Mouse (Mus musculus) limb, embryonic 11.5 days (tissue): ENCODE measurements around the gene Sppl2b. TPM values are rescaled to one million over a fixed set of nuclear protein-coding genes. Genes with fewer than 3 reads are reported as not detected.

Experiments used
- ATAC-seq: fragments of 200-750 bp; cut with Nextera tagmentation; 2 replicates; pipeline ENCODE4 v1.8.0; 2017; ENCODE audit warnings: low read depth; ENCODE audit not compliant: insufficient number of reproducible peaks, low FRiP score, low TSS enrichment
- DNase-seq: peaks from one replicate; pipeline ENCODE4 v3.0.0-alpha.2; 2015; ENCODE audit warnings: low spot score
- H3K27ac ChIP-seq: fragments of 300-500 bp; sonication (generic); replicated peaks from 2 replicates; pipeline ENCODE4 v1.5.1; 2014; ENCODE audit warnings: low read depth, mild to moderate bottlenecking, low read length
- H3K27me3 ChIP-seq: fragments of 300-500 bp; sonication (generic); 2 replicates; pipeline ENCODE4 v1.6.1; 2014; ENCODE audit warnings: mild to moderate bottlenecking, low read length, mixed read lengths; ENCODE audit not compliant: control insufficient read depth, insufficient read depth
- H3K36me3 ChIP-seq: fragments of 300-500 bp; sonication (generic); 2 replicates; pipeline ENCODE4 v1.6.1; 2014; ENCODE audit warnings: mild to moderate bottlenecking, low read length, moderate library complexity, mixed read lengths; ENCODE audit not compliant: control insufficient read depth, insufficient read depth
- H3K4me1 ChIP-seq: fragments of 300-500 bp; sonication (generic); 2 replicates; pipeline ENCODE4 v1.6.1; 2014; ENCODE audit warnings: low read length, mixed read lengths; ENCODE audit not compliant: control insufficient read depth, insufficient read depth
- H3K4me2 ChIP-seq: fragments of 300-500 bp; sonication (generic); 2 replicates; pipeline ENCODE4 v1.6.1; 2014; ENCODE audit warnings: low read depth, mild to moderate bottlenecking, moderate library complexity; ENCODE audit not compliant: severe bottlenecking
- H3K4me3 ChIP-seq: fragments of 300-500 bp; sonication (generic); 2 replicates; pipeline ENCODE4 v1.5.1; 2014; ENCODE audit warnings: low read depth, low read length
- H3K9ac ChIP-seq: fragments of 300-500 bp; sonication (generic); 2 replicates; pipeline ENCODE4 v1.6.1; 2014; ENCODE audit warnings: mild to moderate bottlenecking, low read length
- H3K9me3 ChIP-seq: fragments of 300-500 bp; sonication (generic); 2 replicates; pipeline ENCODE4 v1.6.1; 2016; ENCODE audit warnings: low read length; ENCODE audit not compliant: control insufficient read depth
- WGBS: fragments of 180-500 bp; shearing (Covaris S2); extraction: QIAGEN DNeasy Blood & Tissue Kit; methylation state at CpG from one replicate; pipeline ENCODE4 v1.1.7; 2014; 5-methylcytosine and 5-hydroxymethylcytosine counted together
- polyA plus RNA-seq: library from polyadenylated mRNA; unstranded; fragments of >200 nt; fragmentation: Nextera tagmentation; extraction: Ambion mirVana; gene quantifications from 2 replicates; pipeline ENCODE4 v1.2.1, GENCODE M21; 2014

Gene Sppl2b
- polyA plus RNA-seq, 1 experiment from 2014 or later = 26.8 TPM

DNA sequence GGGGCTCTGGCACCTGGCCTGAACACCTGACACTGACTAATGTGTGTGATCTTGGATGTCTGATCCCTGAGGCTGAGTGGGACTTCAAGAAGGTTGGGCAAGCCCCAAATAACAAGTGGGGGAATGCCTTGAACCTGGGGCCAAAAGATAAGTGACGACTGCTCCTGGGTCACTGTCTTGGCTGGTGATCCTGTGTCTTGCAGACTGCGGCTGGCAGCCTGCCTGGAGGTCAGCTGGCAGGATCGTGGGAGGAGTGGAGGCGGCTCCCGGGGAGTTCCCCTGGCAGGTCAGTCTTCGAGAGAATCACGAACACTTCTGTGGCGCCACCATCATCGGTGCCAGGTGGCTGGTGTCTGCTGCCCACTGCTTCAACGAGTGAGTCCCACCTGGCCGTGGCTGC lies 32.1 kb downstream of the Sppl2b start:
- DNase-seq (no peak), ATAC-seq (no peak)
- Histone ChIP-seq H3K4me2 (no peak overlapping the region), H3K4me3 (no peak overlapping the region), H3K27me3 (peaks cover 15% of the 10 kb centered on the region), H3K9me3 (no peaks in the 10 kb centered on the region), H3K36me3 (no peaks in the 10 kb centered on the region), H3K9ac (no peak overlapping the region), H3K4me1 (0 out of 2 replicates have a peak, but pooled peaks cover 2% of the 10 kb centered on the region), H3K27ac (no peak overlapping the region)
- 73% methylated on average over 11 of the region's 11 CpGs for WGBS

DNA sequence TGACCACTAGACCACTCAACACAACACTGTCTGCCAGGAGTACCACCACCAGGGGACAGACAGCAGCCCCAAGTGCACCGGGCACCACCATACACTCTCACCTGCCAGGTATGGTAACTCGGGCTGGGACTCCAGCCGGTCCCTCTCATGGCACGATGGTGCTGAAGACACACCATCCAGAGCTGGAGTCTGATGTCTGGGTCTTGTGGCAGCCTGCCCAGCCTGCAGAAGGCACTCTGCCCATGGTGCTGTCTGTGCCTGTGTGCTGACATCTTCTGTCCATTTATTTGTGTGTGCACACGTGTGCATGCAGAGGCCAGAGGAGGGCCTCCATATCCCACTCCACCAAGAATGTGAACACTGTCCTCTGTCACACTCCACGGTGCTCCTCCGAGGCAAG lies 40.0 kb downstream of the Sppl2b start:
- H3K9ac ChIP-seq = no peak overlapping the region

DNA sequence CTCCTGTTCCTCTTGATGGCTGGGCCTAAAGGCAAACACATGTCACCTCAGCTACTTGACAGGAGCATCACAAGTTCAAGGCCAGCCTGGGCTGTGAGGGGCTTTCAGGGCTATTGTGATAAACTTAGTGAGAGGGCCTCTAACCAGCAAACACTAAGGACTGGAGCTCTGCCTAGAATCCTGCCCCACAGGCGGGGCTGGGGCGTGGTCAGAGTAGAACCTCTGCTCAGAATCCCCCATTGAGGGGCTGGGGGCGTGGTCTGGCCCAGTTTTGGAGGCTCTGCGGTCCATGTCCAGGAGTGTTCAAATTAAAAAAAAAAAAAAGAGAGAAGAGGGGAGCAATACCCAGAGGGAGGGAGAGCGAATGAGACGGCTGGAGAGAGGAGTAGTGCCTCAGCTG lies 40.6 kb downstream of the Sppl2b start:
- Histone ChIP-seq H3K27me3 (no peaks in the 10 kb centered on the region), H3K4me1 (peaks cover 8% of the 10 kb centered on the region; the same call in 1 of the 2 replicates), H3K4me2 (no peak overlapping the region), H3K27ac (no peak overlapping the region), H3K9me3 (no peaks in the 10 kb centered on the region), H3K4me3 (no peak overlapping the region), H3K36me3 (no peaks in the 10 kb centered on the region), H3K9ac (no peak overlapping the region)
- DNase-seq (no peak), ATAC-seq (no peak)
- WGBS = 86% methylated on average over 6 of the region's 6 CpGs

More for the DNA sequence above, 40.0 kb downstream of the Sppl2b start:
- DNase-seq (no peak), ATAC-seq (no peak)
- no peaks in the 10 kb centered on the region for H3K9me3 ChIP-seq
- H3K4me3 ChIP-seq = no peak overlapping the region
- H3K4me1 ChIP-seq = peaks cover 8% of the 10 kb centered on the region; the same call in 1 of the 2 replicates
- 90% methylated on average over 7 of the region's 7 CpGs for WGBS
- H3K4me2 ChIP-seq = no peak overlapping the region
- no peak overlapping the region for H3K27ac ChIP-seq
- no peaks in the 10 kb centered on the region for H3K27me3 ChIP-seq
- no peaks in the 10 kb centered on the region for H3K36me3 ChIP-seq

DNA sequence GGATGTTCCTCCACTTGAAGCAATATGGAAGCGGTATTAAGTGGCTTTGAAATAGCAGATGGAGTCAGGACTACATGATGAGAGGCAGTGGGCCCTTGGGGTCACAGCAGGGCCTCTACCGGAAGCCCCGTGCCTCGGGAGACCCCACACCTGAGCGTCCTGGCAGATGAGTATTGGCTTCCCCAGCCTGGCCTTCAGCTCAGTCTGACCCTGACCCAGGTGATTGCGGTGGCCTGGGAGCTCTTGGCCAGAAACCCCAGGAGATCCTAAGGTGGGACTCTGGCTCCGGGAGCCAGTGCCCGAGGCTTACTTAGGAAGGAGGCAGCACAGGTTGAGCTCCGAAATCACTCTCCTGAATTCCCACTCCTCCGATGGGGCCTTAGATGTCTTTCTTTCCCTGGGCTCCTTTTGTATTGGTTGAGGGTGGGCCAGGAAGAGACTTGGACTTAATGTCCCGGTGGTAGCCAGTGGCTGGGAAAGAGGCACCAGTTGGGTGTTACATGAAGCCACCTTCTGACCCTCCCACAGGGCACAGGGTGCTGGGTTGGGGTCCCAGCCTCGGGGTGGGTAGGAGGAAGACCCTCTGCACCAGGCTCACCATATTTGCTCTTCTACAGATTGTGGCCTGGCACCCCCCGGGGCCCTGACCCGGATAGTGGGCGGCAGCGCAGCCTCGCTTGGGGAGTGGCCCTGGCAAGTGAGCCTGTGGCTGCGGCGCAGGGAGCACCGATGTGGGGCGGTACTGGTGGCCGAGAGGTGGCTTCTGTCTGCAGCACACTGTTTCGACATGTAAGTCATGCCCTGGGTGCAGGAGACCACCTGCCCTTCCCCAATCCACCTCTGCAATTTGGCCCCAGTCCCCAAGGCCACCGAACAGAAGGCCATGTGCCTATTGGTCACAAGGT lies 41.8 kb downstream of the Sppl2b start:
- Histone ChIP-seq H3K27me3 (no peaks in the 10 kb centered on the region), H3K9me3 (no peaks in the 10 kb centered on the region), H3K27ac (no peak overlapping the region), H3K4me3 (no peak overlapping the region), H3K4me2 (no peak overlapping the region), H3K4me1 (peaks cover 8% of the 10 kb centered on the region; the same call in 1 of the 2 replicates), H3K9ac (no peak overlapping the region), H3K36me3 (no peaks in the 10 kb centered on the region)
- WGBS = 67% methylated on average over 24 of the region's 24 CpGs
- DNase-seq (no peak), ATAC-seq (no peak)

DNA sequence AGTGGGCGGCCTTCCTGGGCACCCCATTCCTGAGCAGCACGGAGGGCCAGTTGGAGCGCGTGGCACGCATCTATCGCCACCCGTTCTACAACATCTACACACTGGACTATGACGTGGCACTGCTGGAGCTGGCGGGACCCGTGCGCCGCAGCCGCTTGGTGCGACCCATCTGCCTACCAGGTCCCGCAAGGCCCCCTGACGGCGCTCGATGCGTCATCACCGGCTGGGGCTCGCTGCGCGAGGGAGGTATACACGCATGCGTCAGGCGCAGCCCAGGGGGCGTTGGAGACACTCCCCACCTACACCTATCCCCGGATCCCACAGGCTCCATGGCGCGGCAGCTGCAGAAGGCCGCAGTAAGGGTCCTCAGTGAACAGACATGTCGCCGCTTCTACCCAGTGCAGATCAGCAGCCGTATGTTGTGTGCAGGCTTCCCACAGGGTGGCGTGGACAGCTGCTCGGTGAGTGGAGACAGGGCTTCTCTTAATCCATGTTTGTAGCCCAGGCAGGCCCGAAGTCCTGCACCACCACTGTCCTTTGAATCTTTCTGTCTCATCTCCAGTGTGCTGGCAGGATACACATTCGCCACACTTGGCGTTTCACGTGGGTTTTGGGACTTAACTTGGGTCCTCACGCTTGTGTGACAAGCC lies 42.9 kb downstream of the Sppl2b start:
- peaks cover 2% of the 10 kb centered on the region; the same call in 1 of the 2 replicates for H3K36me3 ChIP-seq
- DNase-seq = peak; percentile 32
- H3K4me3 ChIP-seq = no peak overlapping the region
- no peak overlapping the region for H3K27ac ChIP-seq
- no peak for ATAC-seq
- H3K27me3 ChIP-seq = no peaks in the 10 kb centered on the region
- no peak overlapping the region; the same call in 1 of the 2 replicates for H3K4me2 ChIP-seq
- 32% methylated on average over 41 of the region's 41 CpGs for WGBS
- H3K9ac ChIP-seq = 0 out of 2 replicates have a peak overlapping the region, but pooled peaks have one; percentile 17
- peaks cover 8% of the 10 kb centered on the region; the same call in 1 of the 2 replicates for H3K4me1 ChIP-seq
- no peaks in the 10 kb centered on the region for H3K9me3 ChIP-seq

DNA sequence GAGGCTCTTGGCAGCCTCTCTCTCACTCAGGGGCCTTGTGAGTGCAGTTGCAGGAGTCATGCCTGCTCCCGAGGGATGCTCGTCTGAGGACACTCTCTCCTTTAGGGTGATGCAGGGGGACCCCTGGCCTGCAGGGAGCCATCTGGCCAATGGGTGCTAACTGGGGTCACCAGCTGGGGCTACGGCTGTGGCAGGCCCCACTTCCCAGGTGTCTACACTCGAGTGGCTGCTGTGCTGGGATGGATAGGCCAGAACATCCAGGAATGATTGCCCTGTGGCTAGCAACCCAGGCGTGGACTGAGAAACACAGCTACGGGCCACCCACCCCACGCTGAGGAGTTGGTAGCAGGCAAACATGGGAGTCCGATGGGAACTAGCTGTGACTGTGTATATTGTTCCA lies 44.0 kb downstream of the Sppl2b start:
- ATAC-seq = no peak
- DNase-seq = no peak
- no peak overlapping the region for H3K4me3 ChIP-seq
- no peaks in the 10 kb centered on the region for H3K27me3 ChIP-seq
- peaks cover 6% of the 10 kb centered on the region for H3K36me3 ChIP-seq
- H3K9ac ChIP-seq = no peak overlapping the region
- peaks cover 8% of the 10 kb centered on the region; the same call in 1 of the 2 replicates for H3K4me1 ChIP-seq
- H3K27ac ChIP-seq = no peak overlapping the region
- no peak overlapping the region; the same call in 1 of the 2 replicates for H3K4me2 ChIP-seq
- 89% methylated on average over 8 of the region's 8 CpGs for WGBS
- H3K9me3 ChIP-seq = no peaks in the 10 kb centered on the region

DNA sequence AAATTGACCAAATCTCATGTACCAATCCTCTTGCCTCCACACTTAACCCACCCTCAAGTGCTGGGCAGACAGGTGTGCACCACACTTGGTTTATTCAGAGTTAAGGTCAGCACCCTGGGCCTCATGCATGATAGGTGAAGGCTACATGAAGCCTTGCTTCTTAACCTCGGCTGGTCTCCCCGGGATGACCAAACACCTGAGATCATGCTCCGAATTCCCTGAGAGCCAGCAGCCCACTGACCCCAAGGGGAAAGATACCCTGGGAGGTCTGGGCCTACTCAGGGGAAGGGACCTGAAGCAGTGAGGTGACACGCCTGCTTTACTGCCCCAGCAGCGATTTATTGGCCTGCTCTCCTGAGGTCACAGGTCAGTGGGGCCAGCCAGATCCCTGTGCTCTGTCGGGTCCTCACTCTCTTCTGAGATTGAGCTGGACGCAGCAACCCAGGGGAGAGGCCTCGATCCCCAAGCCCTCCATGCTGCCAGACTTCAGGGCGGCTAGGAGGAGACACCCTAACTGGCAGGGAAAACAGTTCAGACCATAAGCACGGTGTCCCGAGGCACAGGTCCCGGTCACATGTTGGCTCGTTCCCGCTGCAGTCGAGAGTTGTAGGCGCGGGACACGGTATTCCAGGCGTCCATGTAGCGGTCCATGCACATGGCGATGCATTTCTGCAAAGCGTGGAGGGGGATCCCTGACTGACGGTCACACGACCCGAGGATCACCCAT lies 44.7 kb downstream of the Sppl2b start:
- 12% methylated on average over 25 of the region's 25 CpGs for WGBS
- ATAC-seq = peak; percentile 9; the same call in 1 of the 2 replicates
- Histone ChIP-seq H3K9me3 (no peaks in the 10 kb centered on the region), H3K9ac (peak overlapping the region; percentile 73), H3K4me1 (peaks cover 8% of the 10 kb centered on the region; the same call in 1 of the 2 replicates), H3K4me2 (peak overlapping the region; percentile 64), H3K27me3 (no peaks in the 10 kb centered on the region), H3K27ac (peak overlapping the region; percentile 45; the same call in 1 of the 2 replicates), H3K4me3 (peak overlapping the region; percentile 83), H3K36me3 (peaks cover 12% of the 10 kb centered on the region)
- no peak for DNase-seq
